Mouse (Mus musculus) forebrain, embryonic 16.5 days (tissue): ENCODE measurements around the gene Mafk. TPM values are rescaled to one million over a fixed set of nuclear protein-coding genes. Genes with fewer than 3 reads are reported as not detected.

Experiments
- ATAC-seq: fragments of 200-750 bp; cut with Nextera tagmentation; 2 replicates; pipeline ENCODE4 v1.8.0; 2017; ENCODE audit warnings: mild to moderate bottlenecking, moderate library complexity
- H3K27ac ChIP-seq: fragments of 300-500 bp; sonication (generic); 2 replicates; pipeline ENCODE4 v1.5.1; 2014; ENCODE audit warnings: low read length, control low read depth
- H3K27me3 ChIP-seq: fragments of 300-500 bp; sonication (generic); replicated peaks from 2 replicates; pipeline ENCODE4 v1.6.1; 2014; ENCODE audit warnings: low read length; ENCODE audit not compliant: control insufficient read depth, insufficient read depth
- H3K36me3 ChIP-seq: fragments of 300-500 bp; sonication (generic); 2 replicates; pipeline ENCODE4 v1.6.1; 2014; ENCODE audit not compliant: control insufficient read depth, insufficient read depth
- H3K4me1 ChIP-seq: fragments of 300-500 bp; sonication (generic); replicated peaks from 2 replicates; pipeline ENCODE4 v1.6.1; 2014; ENCODE audit warnings: low read length; ENCODE audit not compliant: control insufficient read depth, insufficient read depth
- H3K4me2 ChIP-seq: fragments of 300-500 bp; sonication (generic); 2 replicates; pipeline ENCODE4 v1.6.1; 2014; ENCODE audit warnings: mild to moderate bottlenecking, low read length, control low read depth
- H3K4me3 ChIP-seq: fragments of 300-500 bp; sonication (generic); replicated peaks from 2 replicates; pipeline ENCODE4 v1.5.1; 2014; ENCODE audit warnings: mild to moderate bottlenecking, low read length, control low read depth
- H3K9ac ChIP-seq: fragments of 300-500 bp; sonication (generic); replicated peaks from 2 replicates; pipeline ENCODE4 v1.6.1; 2014; ENCODE audit warnings: low read depth, low read length, control low read depth
- H3K9me3 ChIP-seq: fragments of 300-500 bp; sonication (generic); 2 replicates; pipeline ENCODE4 v1.6.1; 2016; ENCODE audit warnings: low read length; ENCODE audit not compliant: control insufficient read depth
- WGBS: fragments of 180-500 bp; shearing (Covaris S2); extraction: QIAGEN DNeasy Blood & Tissue Kit; methylation state at CpG from one replicate; pipeline ENCODE4 v1.1.7; 2014; 5-methylcytosine and 5-hydroxymethylcytosine counted together
- microRNA-seq: library from miRNA; unstranded; fragments of <30 nt; microRNA quantifications from one replicate; pipeline ENCODE4, GENCODE M21; 2017
- polyA plus RNA-seq: library from polyadenylated mRNA; unstranded; fragments of >200 nt; fragmentation: Nextera tagmentation; extraction: Ambion mirVana; gene quantifications from 2 replicates; pipeline ENCODE4 v1.2.1, GENCODE M21; 2015

The Mafk gene
- polyA plus RNA-seq, 1 experiment from 2014 or later = 23.1 TPM

DNA sequence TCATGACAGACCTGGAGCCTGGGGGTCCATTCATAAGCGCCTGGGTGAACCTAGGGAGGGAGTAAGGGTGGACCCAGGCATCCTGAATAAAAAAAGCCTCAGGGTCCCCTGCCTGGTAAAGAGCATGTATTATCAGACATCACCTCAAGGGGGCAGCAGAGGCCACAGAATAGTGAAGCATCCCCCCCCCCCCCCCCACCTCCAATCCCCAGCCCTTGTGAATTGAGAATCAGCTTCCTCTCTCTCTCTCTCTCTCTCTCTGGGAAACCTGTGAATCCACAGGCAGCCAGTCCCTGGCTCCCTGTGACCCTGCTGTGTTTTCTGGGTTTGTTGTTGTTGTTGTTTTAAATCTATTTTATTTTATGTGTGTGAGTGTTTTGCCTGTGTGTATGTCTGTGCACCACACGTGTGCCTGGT is 47.2 kb downstream of the Mafk start:
- Histone ChIP-seq H3K9ac (no peak overlapping the region), H3K4me1 (no peaks in the 10 kb centered on the region), H3K4me2 (no peak overlapping the region), H3K27me3 (0 out of 2 replicates have a peak, but pooled peaks cover 2% of the 10 kb centered on the region), H3K27ac (no peak overlapping the region), H3K4me3 (no peak overlapping the region), H3K36me3 (no peaks in the 10 kb centered on the region), H3K9me3 (no peaks in the 10 kb centered on the region)
- peak; percentile 50 for ATAC-seq
- 29% methylated on average over 2 of the region's 2 CpGs for WGBS

DNA sequence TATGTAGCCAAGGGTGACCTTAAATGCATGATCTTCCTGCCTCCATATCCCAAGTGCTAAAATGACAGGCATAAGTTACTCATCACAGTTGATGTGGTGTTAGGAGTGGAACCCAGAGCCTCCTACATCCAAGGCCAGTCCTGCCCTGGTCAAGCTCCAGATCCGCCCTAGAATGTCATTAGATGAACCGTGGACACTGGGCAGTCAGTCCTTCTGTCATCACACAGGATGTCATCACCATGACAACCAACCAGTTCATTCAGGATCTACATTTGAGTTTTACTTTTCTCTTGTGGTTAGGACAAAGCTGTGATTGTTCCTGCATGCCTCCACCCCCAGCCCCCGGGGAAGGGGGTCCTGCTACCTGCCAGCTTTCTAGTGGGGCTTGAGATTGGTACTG is 47.8 kb downstream of the Mafk start:
- H3K4me2 ChIP-seq = no peak overlapping the region
- no peaks in the 10 kb centered on the region for H3K36me3 ChIP-seq
- H3K4me1 ChIP-seq = no peaks in the 10 kb centered on the region
- 25% methylated on average over 3 of the region's 3 CpGs for WGBS
- no peak overlapping the region for H3K27ac ChIP-seq
- H3K4me3 ChIP-seq = no peak overlapping the region
- H3K9me3 ChIP-seq = no peaks in the 10 kb centered on the region; the same call in 1 of the 2 replicates
- ATAC-seq = no peak
- H3K9ac ChIP-seq = no peak overlapping the region
- H3K27me3 ChIP-seq = 0 out of 2 replicates have a peak, but pooled peaks cover 2% of the 10 kb centered on the region

DNA sequence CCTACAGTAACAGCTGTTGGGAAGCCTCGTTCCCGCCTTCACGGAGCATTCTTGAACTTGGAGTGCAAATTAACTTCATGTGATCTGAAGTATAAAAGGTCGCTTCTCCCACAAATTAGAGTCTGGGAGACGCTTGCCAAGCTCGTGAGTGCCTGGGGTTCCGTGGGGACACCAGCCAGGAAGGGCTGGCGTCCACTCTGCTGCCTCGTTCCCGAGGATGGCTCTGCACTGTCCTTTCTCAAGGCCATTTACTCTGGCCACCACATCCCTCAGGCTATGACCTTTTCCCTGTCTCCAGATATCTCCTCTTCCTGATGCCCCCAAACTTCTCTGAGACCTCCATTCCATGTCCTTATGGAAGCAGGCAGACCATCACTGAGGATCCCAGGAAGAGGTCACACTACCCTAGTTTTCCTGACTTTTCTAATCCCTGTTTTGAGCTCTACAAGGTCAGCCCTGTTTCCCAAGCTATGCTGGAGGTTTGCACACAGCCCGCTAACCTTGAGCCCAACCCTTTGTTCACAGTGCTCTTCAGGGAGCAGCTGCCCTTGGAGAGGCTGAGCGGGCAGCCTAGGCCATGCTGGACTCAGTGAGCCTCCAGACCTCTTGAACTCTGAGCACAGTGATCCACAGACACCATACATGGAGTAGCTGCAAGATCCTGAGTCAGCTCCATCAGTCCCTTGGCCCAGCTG is 58.5 kb downstream of the Mafk start:
- no peaks in the 10 kb centered on the region for H3K27me3 ChIP-seq
- no peak overlapping the region for H3K4me2 ChIP-seq
- H3K4me3 ChIP-seq = no peak overlapping the region
- ATAC-seq = no peak
- H3K36me3 ChIP-seq = no peaks in the 10 kb centered on the region
- no peak overlapping the region for H3K27ac ChIP-seq
- no peaks in the 10 kb centered on the region for H3K4me1 ChIP-seq
- H3K9me3 ChIP-seq = peaks cover 5% of the 10 kb centered on the region; the same call in 1 of the 2 replicates
- H3K9ac ChIP-seq = no peak overlapping the region
- WGBS = 69% methylated on average over 12 of the region's 12 CpGs

Small RNA genes lying within 50 kb of the gene (microRNA-seq; reads per million reads assigned to microRNA genes)
- not detected for gene Mir7037

Other genes starting within 250 kb of the Mafk start
- 1.6 and 6.4 TPM in 2 replicates for gene Uncx, start 248.0 kb upstream of the Mafk start, polyA plus RNA-seq
- 3.8 and 5.7 TPM in 2 replicates for gene Micall2, start 55.2 kb upstream of the Mafk start, polyA plus RNA-seq
- 26.7 and 32.3 TPM in 2 replicates for gene Ints1, start 15.8 kb upstream of the Mafk start, polyA plus RNA-seq
- 0.11 and 0.29 TPM in 2 replicates for gene Tmem184a, start 28.4 kb downstream of the Mafk start, polyA plus RNA-seq
- not detected in 2 replicates for gene Gm26938, start 34.9 kb downstream of the Mafk start, polyA plus RNA-seq
- 75.0 and 90.0 TPM in 2 replicates for gene Psmg3, start 35.4 kb downstream of the Mafk start, polyA plus RNA-seq
- 2.4 and 3.2 TPM in 2 replicates for gene Elfn1, start 116.4 kb downstream of the Mafk start, polyA plus RNA-seq